Mouse (Mus musculus) liver, adult 2 months (tissue): ENCODE results near the gene Crtac1. TPM values are rescaled to one million over a fixed set of nuclear protein-coding genes. Genes with fewer than 3 reads are reported as not detected.

Experiments
- DNase-seq: peaks from one replicate; pipeline ENCODE4 v3.0.0-alpha.2; 2011; ENCODE audit warnings: low read depth, low spot score; ENCODE audit errors: extremely low read depth
- H3K27ac ChIP-seq: fragments of 200-500 bp; replicated peaks from 2 replicates; pipeline ENCODE4 v1.5.1; 2012; ENCODE audit warnings: low read depth, mild to moderate bottlenecking, control low read depth, inconsistent platforms, low read length; ENCODE audit not compliant: insufficient read depth
- H3K27me3 ChIP-seq: fragments of 200-500 bp; 2 replicates; pipeline ENCODE4 v1.6.1; 2012; ENCODE audit warnings: mild to moderate bottlenecking, moderate library complexity, low read length, inconsistent platforms; ENCODE audit not compliant: control insufficient read depth, insufficient read depth
- H3K36me3 ChIP-seq: fragments of 200-500 bp; 2 replicates; pipeline ENCODE4 v1.6.1; 2012; ENCODE audit warnings: low read length, inconsistent platforms; ENCODE audit not compliant: control insufficient read depth, insufficient read depth
- H3K4me1 ChIP-seq: fragments of 200-500 bp; 2 replicates; pipeline ENCODE4 v1.6.1; 2011; ENCODE audit warnings: low read length; ENCODE audit not compliant: control insufficient read depth, insufficient read depth
- H3K4me3 ChIP-seq: fragments of 200-500 bp; 2 replicates; pipeline ENCODE4 v1.5.1; 2011; ENCODE audit warnings: low read depth, mild to moderate bottlenecking, control low read depth, low read length, moderate library complexity; ENCODE audit not compliant: insufficient read depth
- H3K79me2 ChIP-seq: fragments of 200-500 bp; 2 replicates; pipeline ENCODE4 v1.6.1; 2012; ENCODE audit warnings: inconsistent platforms, mild to moderate bottlenecking, low read length, moderate library complexity; ENCODE audit not compliant: control insufficient read depth, insufficient read depth
- H3K9ac ChIP-seq: fragments of 200-500 bp; 2 replicates; pipeline ENCODE4 v1.6.1; 2012; ENCODE audit warnings: low read depth, mild to moderate bottlenecking, control low read depth, inconsistent platforms, low read length
- CTCF ChIP-seq: fragments of 200-500 bp; IDR thresholded peaks from 2 replicates; pipeline ENCODE4 v1.5.1; 2011; ENCODE audit warnings: low read depth, low read length, control low read depth
- POLR2A ChIP-seq: fragments of 200-500 bp; IDR thresholded peaks from 2 replicates; pipeline ENCODE4 v1.6.1; 2011; ENCODE audit warnings: low read length, control low read depth; ENCODE audit not compliant: insufficient read depth; ENCODE audit errors: extremely low read depth
- WGBS: fragments of 180-500 bp; shearing (Covaris S2); methylation state at CpG from one replicate; pipeline ENCODE4 v1.1.7; 2018; 5-methylcytosine and 5-hydroxymethylcytosine counted together
- polyA plus RNA-seq: library from polyadenylated mRNA; depleted of rRNA; stranded (reverse); fragments of >200 nt; gene quantifications from 2 replicates; pipeline ENCODE4 v1.2.3, GENCODE M21; 2012
- total RNA-seq: library from RNA; depleted of rRNA; stranded (reverse); fragments of >200 nt; gene quantifications from 2 replicates; pipeline ENCODE4 v1.2.3, GENCODE M21; 2014

Crtac1 gene
- total and polyA plus RNA-seq, 2 experiments: not detected

GRCm38 (mm10) chr19:42355476-42355875 is 76.1 kb downstream of the Crtac1 start:
- Histone ChIP-seq H3K36me3 (no peaks in the 10 kb centered on the region), H3K27ac (no peak overlapping the region), H3K27me3 (no peaks in the 10 kb centered on the region), H3K79me2 (no peaks in the 10 kb centered on the region), H3K4me1 (no peaks in the 10 kb centered on the region), H3K4me3 (no peak overlapping the region), H3K9ac (no peak overlapping the region)
- WGBS: 94% methylated on average over 16 of the region's 16 CpGs
- no peak for TF ChIP-seq POLR2A
- TF ChIP-seq CTCF: no peak
- no peak for DNase-seq

DNA sequence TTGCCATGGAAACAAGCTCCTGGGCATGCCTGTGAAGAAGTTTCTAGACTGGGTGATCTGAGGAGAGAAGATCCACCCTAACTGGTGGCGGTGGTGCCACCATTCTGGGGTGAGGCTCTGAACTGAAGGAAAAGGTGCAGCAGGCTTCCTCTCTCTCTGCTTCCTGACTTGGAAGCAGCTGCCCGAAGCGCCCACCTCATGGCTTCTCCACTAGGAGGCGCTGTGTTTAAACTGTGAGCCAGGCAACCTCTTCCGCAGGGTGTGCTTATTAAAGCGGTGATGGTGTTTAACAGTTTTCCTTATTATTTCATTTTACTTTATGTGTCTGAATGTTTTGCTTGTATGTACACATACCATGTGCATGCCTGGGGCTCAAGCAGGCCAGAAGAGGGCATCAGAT is 90.4 kb downstream of the Crtac1 start:
- no peak for DNase-seq
- Histone ChIP-seq H3K79me2 (no peaks in the 10 kb centered on the region), H3K4me3 (no peak overlapping the region), H3K36me3 (no peaks in the 10 kb centered on the region), H3K9ac (no peak overlapping the region), H3K27ac (no peak overlapping the region), H3K4me1 (no peaks in the 10 kb centered on the region), H3K27me3 (no peaks in the 10 kb centered on the region)
- 49% methylated on average over 6 of the region's 6 CpGs for WGBS
- TF ChIP-seq POLR2A: no peak
- peak; percentile 23; the same call in 1 of the 2 replicates for TF ChIP-seq CTCF

DNA sequence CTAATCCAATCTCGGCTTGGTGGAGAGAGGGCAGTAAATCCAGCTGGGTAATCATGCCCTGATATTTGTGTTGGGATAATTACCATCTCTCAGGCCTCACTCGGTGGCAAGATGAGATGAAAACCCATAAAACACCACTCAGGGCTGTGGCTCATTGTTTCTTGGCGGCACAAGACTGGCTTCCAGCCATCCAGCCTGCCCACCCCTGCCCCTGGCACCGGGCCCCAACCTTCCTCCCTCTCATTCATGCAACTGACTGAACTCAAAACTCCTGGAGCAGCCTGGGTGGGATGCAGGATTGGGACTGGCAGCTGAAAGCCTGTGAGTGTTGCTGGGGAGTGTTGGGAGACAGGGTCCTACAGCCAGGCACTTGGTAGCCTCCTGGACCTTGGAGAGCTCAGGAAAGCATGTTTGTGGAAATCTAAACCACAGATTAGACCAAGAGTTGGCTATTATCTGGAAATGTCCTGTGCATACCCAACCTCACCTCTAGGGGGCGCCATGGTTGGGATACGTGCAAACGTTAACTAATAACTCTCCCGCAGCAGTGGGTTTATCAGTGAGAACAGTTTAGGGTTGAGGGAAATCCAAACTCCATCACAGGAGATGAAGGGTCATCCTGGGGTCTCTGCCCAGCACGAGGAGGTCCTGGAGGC is 99.4 kb downstream of the Crtac1 start:
- Histone ChIP-seq H3K9ac (no peak overlapping the region), H3K4me1 (no peaks in the 10 kb centered on the region), H3K27me3 (no peaks in the 10 kb centered on the region), H3K79me2 (no peaks in the 10 kb centered on the region), H3K4me3 (no peak overlapping the region), H3K27ac (no peak overlapping the region), H3K36me3 (no peaks in the 10 kb centered on the region)
- WGBS: 48% methylated on average over 9 of the region's 9 CpGs
- TF ChIP-seq POLR2A (no peak), CTCF (peak; percentile 23; the same call in 1 of the 2 replicates)
- no peak for DNase-seq

- TF ChIP-seq POLR2A (no peak), CTCF (no peak)
- H3K4me3 ChIP-seq: no peak overlapping the region
- WGBS: 73% methylated on average over 7 of the region's 7 CpGs
- H3K79me2 ChIP-seq: no peaks in the 10 kb centered on the region
- DNase-seq: no peak
- no peaks in the 10 kb centered on the region for H3K36me3 ChIP-seq
- no peak overlapping the region for H3K27ac ChIP-seq
- H3K27me3 ChIP-seq: no peaks in the 10 kb centered on the region
- no peak overlapping the region for H3K9ac ChIP-seq
- no peaks in the 10 kb centered on the region for H3K4me1 ChIP-seq
These were observed 100.1 kb downstream of the Crtac1 start for GRCm38 (mm10) chr19:42331446-42331845.

GRCm38 (mm10) chr19:42328160-42328559 is 103.4 kb downstream of the Crtac1 start:
- H3K27ac ChIP-seq: no peak overlapping the region
- 82% methylated on average over 9 of the region's 9 CpGs for WGBS
- H3K9ac ChIP-seq: no peak overlapping the region
- no peaks in the 10 kb centered on the region for H3K4me1 ChIP-seq
- H3K4me3 ChIP-seq: no peak overlapping the region
- H3K36me3 ChIP-seq: no peaks in the 10 kb centered on the region
- H3K79me2 ChIP-seq: no peaks in the 10 kb centered on the region
- H3K27me3 ChIP-seq: no peaks in the 10 kb centered on the region
- TF ChIP-seq POLR2A (no peak), CTCF (no peak)
- DNase-seq: no peak

DNA sequence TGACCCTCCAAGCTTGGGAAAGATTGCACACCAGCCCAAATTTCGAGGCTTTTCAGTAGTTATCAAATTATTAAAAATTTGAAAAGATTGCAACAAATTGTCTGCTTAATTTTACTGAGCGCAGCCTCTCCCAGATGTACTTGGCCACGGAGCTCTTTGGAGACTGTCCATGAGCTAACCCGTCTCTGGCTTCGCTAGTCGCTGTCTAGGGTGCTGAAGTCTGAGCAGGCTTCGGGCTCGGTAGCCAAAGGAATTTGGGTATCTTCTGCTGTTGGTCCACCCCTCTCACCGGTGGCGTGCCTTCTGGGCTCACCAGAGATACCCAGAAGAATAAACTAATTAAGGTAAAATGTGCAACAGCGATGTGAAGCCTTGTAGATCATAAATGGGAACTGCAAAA is 105.7 kb downstream of the Crtac1 start:
- no peaks in the 10 kb centered on the region for H3K4me1 ChIP-seq
- no peaks in the 10 kb centered on the region for H3K36me3 ChIP-seq
- no peak overlapping the region for H3K4me3 ChIP-seq
- no peak for TF ChIP-seq POLR2A
- no peak for TF ChIP-seq CTCF
- no peaks in the 10 kb centered on the region for H3K27me3 ChIP-seq
- WGBS: 5% methylated on average over 11 of the region's 11 CpGs
- H3K27ac ChIP-seq: no peak overlapping the region
- H3K79me2 ChIP-seq: no peaks in the 10 kb centered on the region
- DNase-seq: peak; percentile 24
- no peak overlapping the region for H3K9ac ChIP-seq
